Mouse (Mus musculus) olfactory bulb, adult 2 months (tissue): Measurements from ENCODE around the gene Egln1.

ENCODE experiments used
- CTCF ChIP-seq: fragments of 200-500 bp; IDR thresholded peaks from 2 replicates; pipeline ENCODE4 v1.5.1; 2012; ENCODE audit warnings: low read depth, mild to moderate bottlenecking, low read length, moderate library complexity; ENCODE audit not compliant: insufficient read depth
- POLR2A ChIP-seq: fragments of 200-500 bp; IDR thresholded peaks from 2 replicates; pipeline ENCODE4 v1.6.1; 2012; ENCODE audit warnings: mild to moderate bottlenecking, low read depth, low read length, moderate library complexity; ENCODE audit not compliant: insufficient read depth

GRCm38 (mm10) chr8:124892596-124892995 is 56.5 kb downstream of the Egln1 start:
- no peak for TF ChIP-seq CTCF
- no peak for TF ChIP-seq POLR2A
